Mouse (Mus musculus) embryonic stem cell, embryonic (primary cell): ENCODE results near the gene Pnmal2.

ENCODE experiments used
- CTCF ChIA-PET, 4 experiments: fragments of 300-600 bp in 2 of 4; fragments of 350-600 bp in 2 of 4; sonication (Branson Sonifier 250); formaldehyde crosslinking; loops; one replicate each; lab custom pipeline; 2022; ENCODE audit warnings: inconsistent platforms in 2 of 4; lab: Charles Lee
- POLR2A ChIA-PET, 4 experiments: fragments of 300-600 bp in 2 of 4; fragments of 350-600 bp in 2 of 4; sonication (Branson Sonifier 250); formaldehyde crosslinking; loops; one replicate each; lab custom pipeline; 2022; ENCODE audit warnings: antibody characterized with exemption in 4 of 4, inconsistent platforms in 1 of 4; lab: Charles Lee

Pnmal2 gene

GRCm38 (mm10) chr7:16978173-16978572 is 33.7 kb downstream of the Pnmal2 start:
- CTCF ChIA-PET: interaction anchor here in 1 of 4 experiments (0.8 kb wide), 1 partner anchor 17 kb away, joined by 4 read pairs; no protein-coding TSS in a partner anchor
- POLR2A ChIA-PET: interaction anchor here in 1 of 4 experiments (0.6 kb wide), 1 partner anchor 12 kb away, joined by 3 read pairs; no protein-coding TSS in a partner anchor

GRCm38 (mm10) chr7:16978593-16978992 is 34.1 kb downstream of the Pnmal2 start:
- ChIA-PET POLR2A (interaction anchor here in 1 of 4 experiments (0.6 kb wide), 1 partner anchor 11 kb away, joined by 3 read pairs; no protein-coding TSS in a partner anchor), CTCF (interaction anchor here in 1 of 4 experiments (0.8 kb wide), 1 partner anchor 16 kb away, joined by 4 read pairs; no protein-coding TSS in a partner anchor)

- ChIA-PET POLR2A (interaction anchor here in 3 of 4 experiments (0.6 to 1.8 kb wide), 6 partner anchors 10 to 76 kb away, joined by 3 to 7 read pairs (median 4); partner anchors contain the start of gene Pnmal2 (in 1 of the 3)), CTCF (interaction anchor here (0.5 to 1.4 kb wide), 7 partner anchors 25 to 111 kb away, joined by 3 to 8 read pairs (median 5); no protein-coding TSS in a partner anchor)
Measured at GRCm38 (mm10) chr7:16980348-16980747, 35.9 kb downstream of the Pnmal2 start.

GRCm38 (mm10) chr7:16982859-16983568 is 38.5 kb downstream of the Pnmal2 start, which contains the start of gene Gm42372:
Gene Gm42372 (plus strand): TSS chr7:16983086.
- CTCF ChIA-PET: interaction anchor here (0.6 to 1.5 kb wide), 8 partner anchors 11 to 175 kb away, joined by 3 to 5 read pairs (median 3); partner anchors contain the start of gene Pnmal2 (in 1 of the 4)

GRCm38 (mm10) chr7:16987541-16988149 is 43.2 kb downstream of the Pnmal2 start:
- POLR2A ChIA-PET: interaction anchor here in 1 of 4 experiments (0.9 kb wide), 1 partner anchor 20 kb away, joined by 3 read pairs; no protein-coding TSS in a partner anchor
- CTCF ChIA-PET: no interaction called here

More at GRCm38 (mm10) chr7:16982859-16983568, 38.5 kb downstream of the Pnmal2 start, which contains the start of gene Gm42372:
- POLR2A ChIA-PET: interaction anchor here (0.5 to 1.4 kb wide), 7 partner anchors 11 to 203 kb away, joined by 3 to 5 read pairs (median 4); no protein-coding TSS in a partner anchor

- ChIA-PET CTCF (interaction anchor here in 1 of 4 experiments (0.6 kb wide), 1 partner anchor 126 kb away, joined by 4 read pairs; no protein-coding TSS in a partner anchor), POLR2A (interaction anchor here in 2 of 4 experiments (0.6 to 0.9 kb wide), 2 partner anchors 19 to 94 kb away, joined by 3 read pairs; no protein-coding TSS in a partner anchor)
Measured at GRCm38 (mm10) chr7:16988405-16988804, 43.9 kb downstream of the Pnmal2 start.

- POLR2A ChIA-PET: interaction anchor here (0.5 to 1.1 kb wide), 7 partner anchors 9 to 984 kb away, joined by 3 to 7 read pairs (median 4); partner anchors contain the start of gene Pnmal2 (in 1 of the 4)
- CTCF ChIA-PET: interaction anchor here in 3 of 4 experiments (0.6 to 1.9 kb wide), 6 partner anchors 9 to 182 kb away, joined by 3 to 7 read pairs (median 4); no protein-coding TSS in a partner anchor
Measured at GRCm38 (mm10) chr7:16990006-16990744, 45.7 kb downstream of the Pnmal2 start.

GRCm38 (mm10) chr7:16991681-16992450 is 47.4 kb downstream of the Pnmal2 start:
- ChIA-PET POLR2A (interaction anchor here in 1 of 4 experiments (1.0 kb wide), 1 partner anchor 32 kb away, joined by 3 read pairs; the partner anchor contains the start of gene Pnmal1), CTCF (interaction anchor here in 2 of 4 experiments (0.9 to 1.9 kb wide), 5 partner anchors 31 to 55 kb away, joined by 3 to 6 read pairs (median 3); no protein-coding TSS in a partner anchor)

GRCm38 (mm10) chr7:16992451-16992807 is 47.9 kb downstream of the Pnmal2 start, which contains the start of gene Ccdc8:
Gene Ccdc8 (plus strand): TSS chr7:16992708.
- CTCF ChIA-PET: interaction anchor here in 1 of 4 experiments (1.3 kb wide), 1 partner anchor 55 kb away, joined by 5 read pairs; no protein-coding TSS in a partner anchor
- POLR2A ChIA-PET: no interaction called here

GRCm38 (mm10) chr7:16993651-16994399 is 49.3 kb downstream of the Pnmal2 start:
- CTCF ChIA-PET: interaction anchor here (0.6 to 3.9 kb wide), 20 partner anchors 9 to 188 kb away, joined by 3 to 25 read pairs (median 3); partner anchors contain the start of genes Gm42372 (in 1 of the 4), Pnmal1 (in 1 of the 4), Pnmal2 (in 1 of the 4) and Ppp5c (in 1 of the 4)
- POLR2A ChIA-PET: interaction anchor here (0.5 to 3.3 kb wide), 15 partner anchors 9 to 700 kb away, joined by 3 to 24 read pairs (median 5); partner anchors contain the start of genes Dact3 (in 1 of the 4), Fkrp (in 1 of the 4), Gm42372 (in 1 of the 4) and Pnmal1 (in 1 of the 4)

- POLR2A ChIA-PET: interaction anchor here in 3 of 4 experiments (0.7 to 3.3 kb wide), 20 partner anchors 8 to 214 kb away, joined by 3 to 24 read pairs (median 4); partner anchors contain the start of genes Hif3a (in 2 of the 3), Pnmal2 (in 2 of the 3), Dact3 (in 1 of the 3) and Fkrp (in 1 of the 3)
- CTCF ChIA-PET: interaction anchor here (0.5 to 3.9 kb wide), 23 partner anchors 8 to 183 kb away, joined by 3 to 25 read pairs (median 4); partner anchors contain the start of genes Gm42372 (in 1 of the 4), Pnmal2 (in 1 of the 4) and Ppp5c (in 1 of the 4)
Measured at GRCm38 (mm10) chr7:16994400-16994799, 49.9 kb downstream of the Pnmal2 start.

GRCm38 (mm10) chr7:16995345-16995744 is 50.9 kb downstream of the Pnmal2 start:
- POLR2A ChIA-PET: interaction anchor here in 3 of 4 experiments (0.6 to 3.3 kb wide), 15 partner anchors 14 to 223 kb away, joined by 3 to 24 read pairs (median 3); partner anchors contain the start of genes Hif3a (in 2 of the 3), Pnmal2 (in 2 of the 3) and Ppp5c (in 1 of the 3)
- CTCF ChIA-PET: interaction anchor here (0.6 to 3.9 kb wide), 16 partner anchors 25 to 366 kb away, joined by 3 to 25 read pairs (median 4); no protein-coding TSS in a partner anchor
